Mouse (Mus musculus): ENCODE results near the gene 7420426K07Rik.

The 7420426K07Rik gene

DNA sequence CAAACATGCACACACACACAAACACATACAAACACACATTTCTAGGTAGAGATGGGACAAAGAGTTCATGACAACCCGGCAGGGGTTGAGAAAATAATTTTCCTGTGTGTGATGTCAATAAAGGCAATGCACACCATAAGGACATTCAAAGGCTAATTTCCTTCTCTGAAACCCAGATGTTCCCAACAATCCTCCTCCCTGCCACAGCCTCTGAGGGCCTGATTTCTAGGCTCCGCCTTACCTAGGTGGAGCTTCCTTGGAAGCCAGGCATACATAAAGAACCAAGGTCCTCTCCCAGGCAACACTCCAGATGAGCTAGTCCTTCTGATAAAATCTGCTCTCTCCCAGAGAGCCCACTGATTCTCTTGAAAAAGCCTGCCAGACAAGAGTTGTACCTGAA, at the start of gene 7420426K07Rik:
Gene 7420426K07Rik, plus strand, starts transcription at position 301 of the 400 bp plus-strand sequence.
- in situ Hi-C loops (cut with MboI) = no loop called here

DNA sequence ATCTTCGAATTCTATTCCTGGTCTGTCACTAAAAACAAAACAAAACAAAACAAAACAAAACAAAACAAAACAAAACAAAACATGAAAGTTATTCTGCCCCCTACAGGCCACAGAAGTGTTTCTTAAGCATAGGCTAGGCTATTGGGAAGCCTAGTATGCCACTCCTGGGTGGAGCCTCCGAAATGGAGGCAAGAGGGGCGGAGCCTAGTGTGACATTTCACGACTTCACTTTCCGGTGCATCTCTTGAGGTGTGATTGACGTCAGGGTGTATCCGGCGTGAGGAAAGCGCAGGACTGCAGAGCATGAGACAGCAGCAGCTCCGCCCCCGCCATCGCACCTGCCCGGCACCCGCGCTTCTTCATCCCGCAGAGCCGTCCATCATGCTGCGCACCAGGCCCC, 46.7 kb upstream of the 7420426K07Rik start, which contains the start of gene Prr23a2:
Gene Prr23a2, plus strand, starts transcription at position 285 of the 400 bp plus-strand sequence.
- in situ Hi-C loops (cut with MboI) = no loop called here

DNA sequence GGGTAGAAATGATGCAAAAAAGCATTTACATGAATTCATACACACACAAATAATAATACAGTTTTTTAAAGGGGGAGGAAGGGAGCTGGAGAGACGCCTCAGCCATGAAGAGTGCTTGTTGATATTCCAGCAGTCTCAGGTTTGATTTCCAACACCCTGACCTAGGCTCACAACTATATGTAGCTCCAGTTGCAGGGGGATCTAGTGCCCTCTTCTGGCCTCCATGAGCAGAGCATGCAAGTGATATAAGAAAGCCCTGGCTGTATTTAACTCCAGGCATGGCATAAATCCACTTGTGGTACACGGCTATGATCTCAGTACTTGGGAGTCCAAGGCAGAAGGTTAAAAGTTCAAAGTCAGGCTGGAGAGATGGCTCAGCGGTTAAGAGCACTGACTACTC, 39.5 kb upstream of the 7420426K07Rik start:
- in situ Hi-C loops (cut with MboI) = no loop called here

DNA sequence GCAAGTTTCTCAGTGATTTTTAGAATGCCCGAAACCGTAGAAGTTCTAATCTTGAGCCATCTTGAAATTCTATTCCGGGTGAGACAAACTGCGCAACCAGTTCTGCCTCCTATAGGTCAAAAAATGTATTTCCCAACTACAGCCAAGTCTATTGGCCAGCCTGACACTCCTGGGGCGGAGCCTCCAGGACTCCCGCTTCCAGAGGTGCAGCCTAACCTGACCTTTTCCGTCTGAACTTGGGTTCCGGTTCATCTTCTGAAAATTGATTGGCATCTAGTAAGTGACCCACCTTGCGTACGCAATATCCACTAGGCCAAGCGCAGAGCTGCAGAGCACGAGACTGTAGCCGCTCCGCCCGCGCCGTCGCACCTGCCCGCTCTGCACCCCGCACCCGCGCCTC, 38.3 kb upstream of the 7420426K07Rik start, which contains the start of gene Prr23a3:
Gene Prr23a3, plus strand, starts transcription at position 197 of the 400 bp plus-strand sequence.
- in situ Hi-C loops (cut with MboI) = no loop called here

DNA sequence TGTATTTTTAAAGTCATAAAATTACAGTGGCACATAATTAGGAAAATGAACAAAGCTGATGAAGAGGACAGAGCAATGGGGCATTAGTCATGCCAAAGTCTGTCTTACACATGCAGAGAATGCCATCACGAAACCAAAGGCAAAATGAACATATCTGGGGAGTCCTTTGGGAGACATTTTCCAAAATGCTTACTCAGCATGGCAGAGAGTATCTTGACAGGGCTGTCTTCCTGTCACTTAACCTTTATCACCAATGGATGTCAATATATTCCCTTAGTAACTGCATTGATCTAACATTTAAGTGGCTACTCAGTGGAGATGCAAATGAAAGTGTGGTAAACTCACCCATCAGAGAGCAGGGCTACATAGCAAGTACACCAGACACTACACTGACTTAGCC, 1.4 kb upstream of the 7420426K07Rik start:
- in situ Hi-C loops (cut with MboI) = no loop called here

DNA sequence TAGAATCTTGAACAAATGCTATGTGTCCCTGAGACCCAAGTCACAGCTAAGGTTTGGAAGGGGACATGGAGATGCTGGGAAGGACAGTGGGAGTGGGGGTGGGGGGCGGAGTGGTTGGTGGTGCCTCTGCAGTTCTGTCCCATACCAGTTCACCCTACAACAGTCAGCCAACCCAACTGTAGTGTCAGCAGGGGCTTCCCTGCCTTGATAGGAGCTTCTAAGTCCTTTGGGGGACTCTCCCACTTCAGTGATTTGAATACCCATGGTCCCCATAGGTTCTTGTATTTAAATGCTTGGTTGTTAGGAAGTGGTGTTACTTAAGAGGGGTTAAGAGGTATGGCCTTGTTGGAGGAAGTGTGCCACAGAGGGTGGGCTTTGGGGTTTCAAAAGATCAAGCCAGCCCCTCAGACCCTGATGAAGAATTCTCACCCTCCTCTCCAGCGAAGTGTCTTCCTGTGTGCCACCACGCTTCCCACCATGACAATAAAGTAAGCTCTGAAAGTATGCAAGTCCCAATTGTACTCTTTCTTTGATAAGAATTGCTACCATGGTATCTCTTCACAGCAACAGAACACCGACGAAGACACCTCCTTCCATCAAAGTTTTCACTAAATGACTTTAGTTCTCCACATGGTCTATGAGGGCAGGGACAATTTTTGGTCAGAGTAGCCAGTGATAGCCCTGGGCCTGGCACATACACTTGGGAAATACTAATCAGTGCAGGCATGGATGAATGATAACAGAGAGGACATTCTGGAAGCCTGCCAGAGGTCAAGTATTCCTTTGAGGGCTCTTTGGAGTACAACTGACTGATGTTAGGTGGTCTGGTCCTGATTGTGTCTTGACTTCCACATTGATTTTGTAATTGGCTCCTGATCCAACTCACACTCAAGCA, 18.0 kb downstream of the 7420426K07Rik start:
- in situ Hi-C loops (cut with MboI) = no loop called here

DNA sequence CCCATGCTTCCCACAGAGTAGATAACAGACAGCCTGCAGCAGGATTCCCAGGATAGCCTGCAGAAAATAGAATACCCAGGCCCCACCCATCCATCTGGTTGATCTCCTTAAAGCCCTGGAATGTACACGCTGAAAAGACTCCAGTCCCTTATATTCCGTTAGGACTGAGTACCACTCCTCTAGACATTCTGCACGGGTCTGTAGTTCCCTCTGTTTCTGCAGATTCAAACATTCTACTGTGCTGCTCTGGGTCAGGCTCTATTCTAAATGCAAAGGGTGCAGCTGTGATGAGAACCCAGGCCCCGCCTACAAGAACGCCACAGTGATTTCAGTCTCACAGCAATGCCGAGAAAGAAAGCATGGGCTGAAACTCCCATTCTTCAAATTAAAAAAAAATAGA, 20.2 kb downstream of the 7420426K07Rik start:
- in situ Hi-C loops (cut with MboI) = no loop called here

DNA sequence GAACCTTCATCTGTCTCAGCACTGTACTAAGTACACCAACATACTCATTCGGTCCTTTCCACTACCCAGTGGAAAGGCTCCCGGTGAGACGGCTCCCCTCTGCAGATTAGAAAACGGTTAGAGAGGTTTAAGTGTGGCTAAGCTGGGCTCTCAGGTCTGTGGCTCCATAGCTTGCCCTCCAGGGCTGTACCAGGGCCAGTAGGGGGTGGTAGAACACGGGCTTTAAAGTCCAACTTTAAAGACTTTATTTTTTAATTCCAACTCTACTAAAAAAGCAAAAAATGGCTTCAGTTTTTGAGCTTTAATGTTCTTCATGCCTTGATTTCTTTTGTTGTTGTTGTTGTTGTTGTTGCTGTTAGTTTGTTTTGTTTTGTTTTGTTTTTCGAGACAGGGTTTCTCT, 21.3 kb downstream of the 7420426K07Rik start:
- in situ Hi-C loops (cut with MboI) = no loop called here

DNA sequence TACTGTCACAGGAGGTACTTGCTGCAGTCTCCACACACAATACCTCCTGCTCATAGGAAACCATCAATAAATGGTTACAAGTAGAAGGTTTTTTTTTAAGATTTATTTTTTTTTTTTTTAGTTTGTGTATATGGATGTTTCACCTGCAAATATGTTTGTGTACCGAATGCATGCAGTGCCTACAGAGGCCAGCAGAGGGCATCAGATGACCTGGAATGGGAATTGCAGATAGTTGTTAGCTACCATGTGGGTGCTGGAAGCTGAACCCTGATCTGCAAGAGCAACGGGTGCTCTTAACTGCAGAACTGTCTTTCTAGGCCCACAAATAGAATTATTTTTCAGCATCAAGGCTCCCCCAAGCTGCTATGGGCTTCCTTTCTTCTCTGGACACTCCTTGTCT, 26.6 kb downstream of the 7420426K07Rik start:
- in situ Hi-C loops (cut with MboI) = no loop called here

DNA sequence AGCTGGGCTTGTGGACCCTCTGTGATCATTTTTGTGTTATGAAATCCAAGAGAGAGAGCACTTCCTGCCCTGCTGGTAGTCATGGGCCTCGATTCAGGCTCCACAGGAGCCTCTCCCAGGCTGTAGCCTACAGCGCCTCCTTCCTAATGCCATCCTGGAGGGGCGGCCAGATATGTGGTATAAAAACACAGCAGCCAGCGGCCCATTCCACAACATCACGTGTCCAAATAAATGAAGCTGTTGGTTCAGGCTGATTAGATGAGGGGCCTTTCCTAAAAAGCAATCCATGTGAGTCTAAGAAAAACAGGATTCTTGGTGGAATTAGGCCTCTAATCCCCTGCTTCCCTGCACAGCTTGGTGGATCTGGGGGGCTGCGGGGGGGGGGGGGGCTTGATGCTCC, 30.0 kb downstream of the 7420426K07Rik start:
- in situ Hi-C loops (cut with MboI) = no loop called here

DNA sequence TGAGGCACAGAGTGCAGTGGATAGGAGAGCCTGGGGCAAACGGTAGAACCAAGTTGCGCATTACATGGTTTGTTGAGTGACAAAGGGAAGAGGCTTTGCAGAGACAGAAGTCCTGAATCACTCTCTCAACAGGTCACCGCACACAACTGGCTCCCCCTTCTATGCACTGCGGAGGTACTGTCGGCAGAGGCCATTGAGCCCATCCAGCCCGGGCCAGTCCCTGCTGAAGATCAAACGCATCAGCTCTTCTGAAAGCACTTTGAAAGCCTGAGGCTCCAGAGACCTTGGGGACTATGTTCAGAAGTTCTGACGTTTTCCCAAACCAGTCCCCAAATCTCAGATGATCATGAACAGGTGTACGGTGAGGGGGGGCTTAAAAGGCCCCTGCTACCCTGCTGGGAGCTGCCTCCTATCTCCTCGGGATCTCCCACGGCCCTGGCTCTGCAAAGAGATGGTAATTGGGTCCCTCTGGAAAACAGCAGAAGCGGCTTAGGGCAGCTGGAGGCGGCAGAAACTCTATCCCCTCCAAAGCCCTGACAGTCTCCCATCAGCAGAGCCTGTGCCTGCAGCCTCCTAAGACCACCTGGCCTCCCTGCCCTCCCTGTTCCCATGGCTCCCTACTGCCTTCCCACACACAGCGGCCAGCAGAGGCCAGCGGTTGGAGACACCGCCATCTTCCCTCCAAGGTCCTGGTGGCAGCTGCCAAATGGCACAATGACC, 32.4 kb downstream of the 7420426K07Rik start:
- in situ Hi-C loops (cut with MboI) = no loop called here

DNA sequence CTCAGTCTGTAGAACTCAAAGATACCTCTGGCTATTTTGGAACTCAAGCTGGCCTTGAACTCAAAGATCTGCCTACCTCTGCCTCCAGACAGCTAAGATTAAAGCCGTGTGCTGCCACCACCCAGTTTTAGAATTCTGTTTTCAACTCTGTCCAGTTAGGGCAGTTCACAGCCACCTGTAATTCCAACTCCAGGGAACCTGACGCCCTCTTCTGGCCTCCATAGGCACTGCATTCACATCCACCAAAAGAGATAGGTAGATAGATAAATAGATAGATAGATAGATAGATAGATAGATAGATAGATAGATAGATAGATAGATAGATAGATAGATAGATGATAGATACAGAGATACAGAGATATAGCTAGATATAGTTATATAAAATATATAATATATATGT, 36.4 kb downstream of the 7420426K07Rik start:
- in situ Hi-C loops (cut with MboI) = no loop called here

DNA sequence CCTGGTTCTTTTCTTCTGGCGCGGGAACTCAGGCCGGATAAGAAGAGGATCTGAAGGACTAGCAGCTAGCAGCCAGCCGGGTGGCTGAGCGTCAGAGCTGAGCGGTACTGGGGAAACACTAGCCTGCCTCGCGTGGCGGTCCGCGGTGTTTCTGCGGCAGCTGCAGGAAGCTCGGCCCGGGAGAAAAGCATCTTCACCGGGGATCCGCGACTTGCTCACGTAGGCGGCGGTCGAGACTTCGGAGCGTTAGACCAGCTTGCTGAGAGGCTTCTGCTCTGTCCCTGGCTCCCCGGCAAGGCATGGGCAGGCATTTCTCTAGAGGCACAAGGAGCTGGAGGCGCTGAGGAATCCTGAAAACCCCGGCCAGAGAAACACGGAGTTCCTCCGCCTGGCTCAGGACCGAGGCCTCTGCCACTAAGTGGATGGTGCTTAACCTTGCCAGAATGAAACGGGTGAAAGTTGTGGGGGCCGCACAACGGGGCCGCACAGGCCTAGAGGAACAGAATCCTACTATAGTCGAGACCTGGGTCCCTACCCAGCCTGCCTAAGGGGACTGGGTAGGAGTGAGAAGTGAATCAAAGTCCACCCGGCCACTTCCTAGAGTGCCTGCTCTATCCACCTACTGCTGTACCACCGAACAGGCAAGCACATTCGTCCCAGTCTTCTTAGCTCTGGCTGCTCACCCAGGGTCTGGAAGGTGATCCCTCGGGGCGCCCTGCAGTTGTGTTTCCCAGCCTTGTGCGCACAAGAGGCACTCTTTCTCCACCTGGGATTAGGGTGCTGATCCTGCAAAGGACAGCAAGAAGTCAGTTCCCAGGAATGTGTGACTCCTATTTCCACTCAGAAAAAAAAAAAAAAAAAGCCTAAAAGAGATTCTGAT, 49.5 kb downstream of the 7420426K07Rik start:
- in situ Hi-C loops (cut with MboI) = loop anchor here (25.0 kb wide), 1 partner anchor 340 kb away; the partner anchor contains the start of gene Mrps22

DNA sequence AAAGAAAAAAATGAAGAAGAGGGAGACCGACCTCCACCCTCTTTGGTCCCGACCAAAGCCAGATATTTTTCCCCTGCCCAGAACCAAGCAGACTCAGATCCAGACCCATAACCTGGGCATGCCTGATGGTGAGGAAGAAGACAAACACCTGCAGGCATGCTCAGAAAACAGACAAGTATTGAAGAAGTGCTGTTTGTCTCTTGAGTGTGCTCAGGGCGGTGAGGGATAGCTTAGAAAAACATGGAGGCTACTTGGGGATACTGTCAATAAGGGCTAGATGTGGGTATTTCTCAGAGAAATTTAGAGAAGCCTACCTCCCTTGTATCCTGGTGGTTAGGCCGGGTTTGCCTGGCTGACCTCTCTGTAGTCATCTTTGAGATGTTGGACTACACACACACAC, 50.4 kb downstream of the 7420426K07Rik start:
- in situ Hi-C loops (cut with MboI) = loop anchor here (25.0 kb wide), 1 partner anchor 341 kb away; the partner anchor contains the start of gene Mrps22

DNA sequence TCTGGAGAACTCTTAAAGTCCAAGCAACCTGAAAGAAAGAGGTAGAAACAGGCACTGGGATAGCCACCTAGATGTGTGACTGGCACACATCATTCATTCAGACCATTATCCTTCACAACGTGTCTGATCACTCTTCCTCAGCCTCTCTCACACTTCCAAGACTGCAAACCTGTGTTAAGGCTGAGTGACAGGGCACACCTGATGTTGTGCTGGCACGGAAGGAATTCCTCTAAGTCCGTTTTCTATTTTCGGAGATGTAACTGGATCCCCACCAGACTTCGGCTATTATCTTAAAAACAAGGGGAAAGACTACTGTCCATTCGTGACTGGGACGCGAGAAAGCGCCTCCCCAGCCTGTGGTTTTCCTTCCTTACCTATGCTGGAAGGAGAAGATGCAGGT, 50.9 kb downstream of the 7420426K07Rik start:
- in situ Hi-C loops (cut with MboI) = loop anchor here (25.0 kb wide), 1 partner anchor 342 kb away; the partner anchor contains the start of gene Mrps22

Data from mature B cell (primary cell).